Mouse (Mus musculus) limb, embryonic 12.5 days (tissue): Measurements from ENCODE around the gene Rtp2. TPM values are rescaled to one million over a fixed set of nuclear protein-coding genes. Genes with fewer than 3 reads are reported as not detected.

Experiments
- ATAC-seq: fragments of 200-750 bp; cut with Nextera tagmentation; 2 replicates; pipeline ENCODE4 v1.8.0; 2017; ENCODE audit warnings: low read depth, moderate TSS enrichment; ENCODE audit not compliant: insufficient number of reproducible peaks, insufficient read depth, low FRiP score, low TSS enrichment
- H3K27ac ChIP-seq: fragments of 300-500 bp; sonication (generic); 2 replicates; pipeline ENCODE4 v1.5.1; 2016; ENCODE audit warnings: mild to moderate bottlenecking, moderate library complexity
- H3K27me3 ChIP-seq: fragments of 300-500 bp; sonication (generic); 2 replicates; pipeline ENCODE4 v1.6.1; 2016; ENCODE audit warnings: mild to moderate bottlenecking, moderate library complexity
- H3K36me3 ChIP-seq: fragments of 300-500 bp; sonication (generic); 2 replicates; pipeline ENCODE4 v1.6.1; 2016; ENCODE audit warnings: mild to moderate bottlenecking, moderate library complexity
- H3K4me1 ChIP-seq: fragments of 300-500 bp; sonication (generic); replicated peaks from 2 replicates; pipeline ENCODE4 v1.6.1; 2016
- H3K4me2 ChIP-seq: fragments of 300-500 bp; sonication (generic); 2 replicates; pipeline ENCODE4 v1.6.1; 2016; ENCODE audit warnings: mild to moderate bottlenecking, moderate library complexity
- H3K4me3 ChIP-seq: fragments of 300-500 bp; sonication (generic); replicated peaks from 2 replicates; pipeline ENCODE4 v1.5.1; 2016; ENCODE audit warnings: mild to moderate bottlenecking
- H3K9ac ChIP-seq: fragments of 300-500 bp; sonication (generic); replicated peaks from 2 replicates; pipeline ENCODE4 v1.6.1; 2016; ENCODE audit warnings: mild to moderate bottlenecking, moderate library complexity
- H3K9me3 ChIP-seq: fragments of 300-500 bp; sonication (generic); 2 replicates; pipeline ENCODE4 v1.6.1; 2016; ENCODE audit warnings: mild to moderate bottlenecking, moderate library complexity
- WGBS: fragments of 180-500 bp; shearing (Covaris S2); methylation state at CpG from one replicate; pipeline ENCODE4 v1.1.7; 2016; 5-methylcytosine and 5-hydroxymethylcytosine counted together
- polyA plus RNA-seq: library from polyadenylated mRNA; unstranded; fragments of >200 nt; fragmentation: Nextera tagmentation; extraction: Ambion mirVana; gene quantifications from 2 replicates; pipeline ENCODE4 v1.2.1, GENCODE M21; 2016

Rtp2 gene
- not detected in 2 replicates for polyA plus RNA-seq

- no peaks in the 10 kb centered on the region for H3K9me3 ChIP-seq
- WGBS = 86% methylated on average over 11 of the region's 11 CpGs
- H3K36me3 ChIP-seq = no peaks in the 10 kb centered on the region
- no peaks in the 10 kb centered on the region for H3K27me3 ChIP-seq
- ATAC-seq = no peak
- no peak within 1 kb of the TSS for H3K4me2 ChIP-seq
- H3K9ac ChIP-seq = no peak within 1 kb of the TSS
- H3K4me1 ChIP-seq = no peaks in the 10 kb centered on the region
- H3K27ac ChIP-seq = no peak within 1 kb of the TSS
- H3K4me3 ChIP-seq = no peak within 1 kb of the TSS
Observed at GRCm38 (mm10) chr16:23932294-23932693, at the start of gene Rtp2. TSS of gene Rtp2 (minus strand) at chr16:23932394.

DNA sequence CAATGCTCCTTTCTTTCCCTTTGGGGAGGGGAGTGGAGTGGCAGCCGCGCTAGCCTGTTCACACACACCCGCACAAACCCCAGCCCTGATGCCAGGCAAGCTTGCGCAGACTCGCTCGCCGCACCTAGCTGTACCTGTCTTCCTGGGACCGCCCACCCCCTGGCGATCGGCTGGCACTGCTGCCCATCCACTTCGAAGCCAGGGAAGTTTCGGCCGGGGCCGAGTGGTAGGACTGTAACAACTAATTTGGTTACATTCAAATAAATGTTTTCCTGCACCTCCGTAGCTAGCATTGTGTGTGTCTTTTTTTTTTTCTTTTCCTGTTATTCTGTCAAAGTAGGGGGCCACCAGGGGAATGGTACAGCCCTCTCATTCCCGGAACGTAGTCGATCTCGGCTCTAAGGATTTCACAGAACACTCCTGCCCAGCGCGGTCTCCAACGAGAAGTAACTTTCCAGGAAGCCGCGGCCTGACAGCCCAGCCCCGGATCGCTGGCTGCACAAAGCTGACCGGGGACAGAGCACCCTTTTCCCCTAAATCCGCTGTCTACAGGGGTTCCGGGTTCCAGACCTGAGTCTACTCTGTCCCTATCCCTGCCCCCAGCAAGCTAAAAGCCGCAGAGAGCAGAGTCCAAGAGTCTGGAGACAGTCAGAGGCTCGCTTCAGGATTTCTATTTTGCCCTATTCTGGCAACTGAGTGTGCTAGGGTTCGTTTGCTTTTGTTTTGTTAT is 49.0 kb upstream of the Rtp2 start:
- peak overlapping the region; percentile 44 for H3K4me3 ChIP-seq
- H3K27me3 ChIP-seq = peaks cover 60% of the 10 kb centered on the region
- no peaks in the 10 kb centered on the region for H3K36me3 ChIP-seq
- H3K9ac ChIP-seq = peak overlapping the region; percentile 53
- WGBS = under 1% methylated on average over 32 of the region's 32 CpGs
- H3K4me1 ChIP-seq = peaks cover 47% of the 10 kb centered on the region
- peak overlapping the region; percentile 86 for H3K4me2 ChIP-seq
- H3K27ac ChIP-seq = no peak overlapping the region
- no peak for ATAC-seq
- H3K9me3 ChIP-seq = no peaks in the 10 kb centered on the region

GRCm38 (mm10) chr16:23980201-23980870 is 48.1 kb upstream of the Rtp2 start:
- H3K36me3 ChIP-seq = no peaks in the 10 kb centered on the region
- H3K4me2 ChIP-seq = peak overlapping the region; percentile 86
- H3K4me3 ChIP-seq = peak overlapping the region; percentile 44
- no peak overlapping the region for H3K27ac ChIP-seq
- H3K9ac ChIP-seq = no peak overlapping the region
- H3K27me3 ChIP-seq = peaks cover 54% of the 10 kb centered on the region
- WGBS = 8% methylated on average over 11 of the region's 11 CpGs
- H3K4me1 ChIP-seq = peaks cover 43% of the 10 kb centered on the region
- no peaks in the 10 kb centered on the region for H3K9me3 ChIP-seq
- ATAC-seq = no peak

- Histone ChIP-seq H3K9ac (no peak overlapping the region), H3K27me3 (peaks cover 46% of the 10 kb centered on the region), H3K4me1 (peaks cover 35% of the 10 kb centered on the region), H3K36me3 (no peaks in the 10 kb centered on the region), H3K27ac (no peak overlapping the region), H3K4me3 (no peak overlapping the region), H3K9me3 (no peaks in the 10 kb centered on the region), H3K4me2 (no peak overlapping the region)
- ATAC-seq = no peak
- whole genome bisulfite sequencing = 88% methylated on average over 9 of the region's 9 CpGs
Observed at GRCm38 (mm10) chr16:23979446-23979845, 47.3 kb upstream of the Rtp2 start.

DNA sequence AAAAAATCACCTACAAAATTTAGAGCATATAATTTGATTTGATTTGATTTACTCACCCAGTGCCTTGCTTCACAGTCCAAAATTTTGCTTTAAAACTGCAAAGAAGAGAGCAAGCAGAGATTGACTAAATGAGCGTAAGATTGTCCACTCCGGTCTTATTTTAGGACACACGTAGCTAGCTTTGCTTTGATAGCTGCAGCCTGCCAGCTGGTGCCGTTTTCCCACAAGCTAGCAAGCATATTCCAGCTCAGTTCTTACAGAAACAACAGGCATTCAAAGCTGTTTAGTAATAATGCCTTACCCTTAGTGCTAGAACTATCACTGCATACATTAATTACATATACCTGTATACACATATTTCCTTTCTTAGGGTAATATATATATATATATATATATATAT is 46.3 kb upstream of the Rtp2 start:
- WGBS = 76% methylated on average over 4 of the region's 4 CpGs
- Histone ChIP-seq H3K9ac (no peak overlapping the region), H3K9me3 (no peaks in the 10 kb centered on the region), H3K4me2 (no peak overlapping the region), H3K36me3 (no peaks in the 10 kb centered on the region), H3K4me1 (peaks cover 31% of the 10 kb centered on the region), H3K4me3 (no peak overlapping the region), H3K27ac (no peak overlapping the region), H3K27me3 (peaks cover 38% of the 10 kb centered on the region)
- ATAC-seq = no peak

GRCm38 (mm10) chr16:23977732-23978131 is 45.5 kb upstream of the Rtp2 start:
- Histone ChIP-seq H3K36me3 (no peaks in the 10 kb centered on the region), H3K27me3 (peaks cover 31% of the 10 kb centered on the region), H3K9ac (no peak overlapping the region), H3K4me2 (no peak overlapping the region), H3K27ac (no peak overlapping the region), H3K9me3 (no peaks in the 10 kb centered on the region), H3K4me1 (peaks cover 27% of the 10 kb centered on the region), H3K4me3 (no peak overlapping the region)
- ATAC-seq = no peak
- 75% methylated on average over 3 of the region's 3 CpGs for WGBS

GRCm38 (mm10) chr16:23976196-23976595 is 44.0 kb upstream of the Rtp2 start:
- H3K27ac ChIP-seq = no peak overlapping the region
- no peaks in the 10 kb centered on the region for H3K36me3 ChIP-seq
- H3K27me3 ChIP-seq = peaks cover 22% of the 10 kb centered on the region
- H3K4me1 ChIP-seq = peaks cover 23% of the 10 kb centered on the region
- H3K4me2 ChIP-seq = no peak overlapping the region
- WGBS = 92% methylated on average over 2 of the region's 2 CpGs
- ATAC-seq = no peak
- no peak overlapping the region for H3K4me3 ChIP-seq
- H3K9ac ChIP-seq = no peak overlapping the region
- no peaks in the 10 kb centered on the region for H3K9me3 ChIP-seq

- ATAC-seq = no peak
- no peaks in the 10 kb centered on the region for H3K9me3 ChIP-seq
- no peak overlapping the region for H3K4me3 ChIP-seq
- no peak overlapping the region for H3K9ac ChIP-seq
- no peak overlapping the region for H3K27ac ChIP-seq
- H3K4me1 ChIP-seq = peaks cover 13% of the 10 kb centered on the region
- no peak overlapping the region for H3K4me2 ChIP-seq
- H3K36me3 ChIP-seq = no peaks in the 10 kb centered on the region
- H3K27me3 ChIP-seq = no peaks in the 10 kb centered on the region
- 91% methylated on average over 9 of the region's 9 CpGs for WGBS
Observed at GRCm38 (mm10) chr16:23973635-23974367, 41.6 kb upstream of the Rtp2 start.

- H3K4me2 ChIP-seq = no peak overlapping the region
- peaks cover 13% of the 10 kb centered on the region for H3K4me1 ChIP-seq
- H3K4me3 ChIP-seq = no peak overlapping the region
- 78% methylated on average over 11 of the region's 11 CpGs for WGBS
- no peaks in the 10 kb centered on the region for H3K9me3 ChIP-seq
- ATAC-seq = 0 out of 2 replicates have a peak, but pooled peaks have one; percentile 38
- no peak overlapping the region for H3K9ac ChIP-seq
- no peaks in the 10 kb centered on the region for H3K27me3 ChIP-seq
- H3K27ac ChIP-seq = no peak overlapping the region
- no peaks in the 10 kb centered on the region; the same call in 1 of the 2 replicates for H3K36me3 ChIP-seq
Observed at GRCm38 (mm10) chr16:23972901-23973300, 40.7 kb upstream of the Rtp2 start.

DNA sequence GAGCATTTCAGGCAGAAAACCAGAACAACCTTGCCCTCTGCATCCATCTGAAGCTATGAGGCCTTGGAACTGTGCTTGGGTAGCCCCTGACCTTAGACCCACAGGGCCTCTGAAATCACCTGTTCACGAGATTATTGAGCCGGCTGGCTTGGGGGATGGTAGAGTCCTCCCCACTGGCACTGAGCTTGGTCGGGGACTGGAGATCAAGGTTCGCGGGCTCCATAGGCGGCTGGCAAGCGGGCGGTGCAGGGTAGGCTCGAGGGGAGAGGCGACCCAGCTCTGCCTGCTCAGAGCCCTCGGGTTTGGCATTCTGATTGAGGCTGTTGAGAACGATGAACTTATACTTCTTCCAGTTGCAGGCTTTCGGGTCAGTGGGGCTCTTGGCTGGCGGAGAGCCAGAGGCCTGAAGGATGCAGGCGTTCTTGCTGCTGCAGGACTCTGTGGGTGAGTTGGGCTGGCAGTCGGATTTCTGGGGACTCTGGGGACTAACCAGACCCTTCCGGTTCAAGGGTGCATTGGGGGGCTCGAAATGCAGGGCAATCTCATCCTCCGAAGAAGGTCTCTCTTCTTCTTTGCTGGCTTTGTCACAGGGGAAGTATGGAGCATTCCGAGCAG is 40.0 kb upstream of the Rtp2 start:
- Histone ChIP-seq H3K9ac (no peak overlapping the region), H3K4me2 (no peak overlapping the region), H3K36me3 (no peaks in the 10 kb centered on the region; the same call in 1 of the 2 replicates), H3K27me3 (no peaks in the 10 kb centered on the region), H3K4me1 (peaks cover 13% of the 10 kb centered on the region), H3K4me3 (no peak overlapping the region), H3K27ac (no peak overlapping the region), H3K9me3 (no peaks in the 10 kb centered on the region)
- 78% methylated on average over 20 of the region's 20 CpGs for WGBS
- no peak for ATAC-seq

DNA sequence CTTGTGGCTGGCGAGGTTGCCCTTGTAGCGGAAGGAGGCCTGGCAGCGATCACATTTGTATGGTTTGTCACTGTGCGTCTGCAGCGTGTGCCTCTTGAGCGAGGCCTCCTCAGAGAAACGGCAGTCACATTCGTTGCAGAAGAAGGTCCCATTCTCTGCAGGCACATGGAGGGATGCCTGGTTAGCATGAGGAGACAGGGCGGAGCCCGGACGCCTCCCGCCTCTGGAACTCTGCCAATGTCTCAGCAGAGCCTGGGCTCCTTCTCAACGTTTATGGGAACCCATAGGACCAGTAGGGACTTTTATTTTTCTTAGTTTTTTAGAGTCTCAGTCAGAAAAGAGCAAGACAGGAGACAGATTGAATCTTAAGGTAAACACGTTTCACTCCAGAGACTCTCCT is 37.7 kb upstream of the Rtp2 start:
- H3K27me3 ChIP-seq = no peaks in the 10 kb centered on the region
- H3K4me3 ChIP-seq = no peak overlapping the region
- H3K9me3 ChIP-seq = no peaks in the 10 kb centered on the region
- 78% methylated on average over 14 of the region's 14 CpGs for WGBS
- H3K4me2 ChIP-seq = no peak overlapping the region
- no peak overlapping the region for H3K9ac ChIP-seq
- no peaks in the 10 kb centered on the region; the same call in 1 of the 2 replicates for H3K36me3 ChIP-seq
- peaks cover 13% of the 10 kb centered on the region for H3K4me1 ChIP-seq
- H3K27ac ChIP-seq = no peak overlapping the region
- ATAC-seq = no peak
